Mouse (Mus musculus) brown adipose tissue, adult 24 weeks (tissue): ENCODE measurements around the gene Ccdc102a. TPM values are rescaled to one million over a fixed set of nuclear protein-coding genes. Genes with fewer than 3 reads are reported as not detected.
"Not testable (repeated sequence)": the region's sequence is repeated elsewhere in the genome, so short reads cannot be mapped to it uniquely, and the experiment has no call there.

ENCODE experiments used
- H3K27ac ChIP-seq: fragments of 200-500 bp; replicated peaks from 2 replicates; pipeline ENCODE4 v1.5.1; 2012; ENCODE audit warnings: low read depth, mild to moderate bottlenecking, low read length
- H3K4me1 ChIP-seq: fragments of 200-500 bp; 2 replicates; pipeline ENCODE4 v1.6.1; 2012; ENCODE audit warnings: low read length, mixed read lengths; ENCODE audit not compliant: control insufficient read depth, insufficient read depth, insufficient read length
- H3K4me3 ChIP-seq: fragments of 200-500 bp; 2 replicates; pipeline ENCODE4 v1.5.1; 2012; ENCODE audit warnings: low read depth, mild to moderate bottlenecking, low read length, moderate library complexity; ENCODE audit not compliant: insufficient read depth
- polyA plus RNA-seq: library from polyadenylated mRNA; stranded (reverse); fragments of >200 nt; gene quantifications from 2 replicates; pipeline ENCODE4 v1.2.4, GENCODE M21; 2012; ENCODE audit not compliant: missing spikeins, insufficient read depth, insufficient read length

The Ccdc102a gene
- polyA plus RNA-seq, 1 experiment: 1.2 TPM

DNA sequence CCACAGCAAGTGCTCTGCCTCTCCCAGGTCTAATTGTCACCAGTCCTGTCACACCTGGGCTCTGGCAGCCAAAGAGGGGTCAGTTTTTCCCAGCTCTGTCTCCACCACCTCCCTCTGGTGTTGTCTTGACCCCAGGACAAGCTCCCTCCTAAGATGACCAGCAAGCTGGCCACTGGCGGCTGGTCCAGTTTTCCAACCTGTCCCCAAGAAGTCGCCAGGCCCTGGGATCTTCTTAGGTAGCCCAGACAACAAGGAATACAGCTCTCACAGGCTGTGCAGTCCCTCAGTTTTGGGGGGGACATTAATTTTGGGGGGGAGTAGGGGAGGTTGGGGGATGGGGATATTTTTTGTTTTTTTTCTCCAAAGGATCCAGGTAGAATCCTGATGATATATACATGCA lies 45.3 kb downstream of the Ccdc102a start:
- no peak overlapping the region for H3K4me3 ChIP-seq
- H3K4me1 ChIP-seq: peaks cover 23% of the 10 kb centered on the region
- H3K27ac ChIP-seq: no peak overlapping the region; the same call in 1 of the 2 replicates

DNA sequence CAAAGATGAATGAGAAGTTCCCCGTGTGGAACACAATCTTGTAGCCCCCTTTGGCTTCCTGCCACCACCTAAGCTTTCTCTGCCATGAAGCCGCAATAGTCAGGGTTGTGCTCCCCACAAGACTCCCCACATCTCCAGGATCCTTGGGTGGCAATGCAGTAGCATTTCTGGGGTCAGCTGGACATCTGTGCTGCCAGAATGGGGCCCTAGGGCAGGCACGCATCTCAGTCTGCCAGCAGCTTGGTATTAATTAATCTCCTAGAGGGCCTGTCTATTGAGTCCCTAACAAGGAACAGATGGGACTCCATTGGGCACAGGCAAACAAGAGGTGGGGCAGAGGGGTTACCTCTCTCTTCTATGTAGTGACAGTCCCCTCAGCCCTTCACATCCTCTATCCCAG lies 45.7 kb downstream of the Ccdc102a start:
- peaks cover 23% of the 10 kb centered on the region for H3K4me1 ChIP-seq

DNA sequence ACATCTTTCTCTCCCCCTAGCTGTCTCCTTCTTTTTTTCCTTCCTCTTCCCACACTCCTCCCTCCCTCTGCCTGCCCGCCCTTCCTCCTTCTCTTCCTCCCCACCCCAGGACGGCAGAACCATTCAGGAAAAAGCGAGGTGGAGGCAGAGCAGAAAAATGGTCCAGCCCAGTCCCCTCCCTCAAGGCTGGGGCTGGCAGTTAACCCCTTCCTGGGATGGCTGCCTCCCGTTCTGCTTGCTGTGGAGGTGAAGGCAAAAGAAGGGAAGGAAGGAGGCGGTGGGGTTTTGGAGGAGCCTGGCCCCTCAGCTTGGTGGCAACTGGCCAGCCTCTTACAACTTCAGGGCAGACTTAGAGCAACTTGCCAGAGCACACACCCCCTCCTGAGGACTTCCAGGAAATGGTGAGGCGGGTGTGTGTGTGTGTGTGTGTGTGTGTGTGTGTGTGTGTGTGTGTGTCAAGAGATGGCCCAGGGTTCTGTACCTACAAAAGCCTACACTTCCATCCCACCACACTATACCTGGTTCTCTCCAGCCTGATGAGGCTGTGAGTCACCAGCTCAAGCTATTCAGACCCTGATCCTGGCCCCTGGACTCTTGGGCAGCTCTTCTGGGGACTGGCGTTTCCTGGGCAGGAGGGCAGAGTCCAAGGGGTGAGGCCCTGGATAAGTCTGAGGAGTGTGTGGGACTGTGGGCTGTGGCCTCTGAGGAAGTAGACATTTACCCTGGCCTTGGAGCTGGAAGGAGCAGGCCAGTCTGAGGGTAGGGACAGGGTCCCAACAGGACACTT lies 46.6 kb downstream of the Ccdc102a start:
- Histone ChIP-seq H3K4me1 (peaks cover 18% of the 10 kb centered on the region), H3K4me3 (peak overlapping the region; percentile 53), H3K27ac (peak overlapping the region; percentile 47)

More for the DNA sequence above, 45.7 kb downstream of the Ccdc102a start:
- Histone ChIP-seq H3K4me3 (0 out of 2 replicates have a peak overlapping the region, but pooled peaks have one; percentile 53), H3K27ac (no peak overlapping the region; the same call in 1 of the 2 replicates)

DNA sequence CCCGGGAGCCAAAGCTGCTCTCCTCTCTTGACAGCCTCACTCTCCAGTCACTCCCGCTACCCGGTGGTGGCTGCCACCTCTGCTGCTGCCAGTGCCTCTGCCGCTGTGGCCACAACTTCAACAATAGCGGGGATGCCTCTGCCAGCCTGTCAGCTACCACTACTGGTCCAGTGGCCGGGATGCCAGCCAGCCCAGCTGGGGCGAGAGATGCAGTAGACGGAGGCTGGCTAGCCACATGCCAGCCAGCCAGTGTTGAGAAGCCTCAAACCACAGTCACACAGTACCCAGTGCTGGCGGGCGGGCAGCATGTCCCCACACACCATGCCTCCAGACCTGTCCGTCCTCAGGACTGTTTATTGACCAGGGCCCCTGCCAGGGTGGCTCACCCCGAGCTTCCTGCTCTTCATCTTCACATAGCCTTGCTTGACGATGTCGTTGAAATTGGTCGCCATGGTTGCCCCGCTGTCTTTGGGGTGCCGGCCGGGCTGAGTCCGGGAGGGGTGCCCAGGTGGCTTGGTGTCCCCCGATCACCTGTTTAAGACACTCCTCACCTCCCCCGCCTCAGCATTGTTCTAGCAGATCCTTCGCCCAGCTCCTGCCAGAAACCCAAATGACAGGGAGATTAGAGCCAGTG lies 47.3 kb downstream of the Ccdc102a start:
- Histone ChIP-seq H3K27ac (peak overlapping the region; percentile 39; the same call in 1 of the 2 replicates), H3K4me1 (peaks cover 18% of the 10 kb centered on the region), H3K4me3 (peak overlapping the region; percentile 53)

DNA sequence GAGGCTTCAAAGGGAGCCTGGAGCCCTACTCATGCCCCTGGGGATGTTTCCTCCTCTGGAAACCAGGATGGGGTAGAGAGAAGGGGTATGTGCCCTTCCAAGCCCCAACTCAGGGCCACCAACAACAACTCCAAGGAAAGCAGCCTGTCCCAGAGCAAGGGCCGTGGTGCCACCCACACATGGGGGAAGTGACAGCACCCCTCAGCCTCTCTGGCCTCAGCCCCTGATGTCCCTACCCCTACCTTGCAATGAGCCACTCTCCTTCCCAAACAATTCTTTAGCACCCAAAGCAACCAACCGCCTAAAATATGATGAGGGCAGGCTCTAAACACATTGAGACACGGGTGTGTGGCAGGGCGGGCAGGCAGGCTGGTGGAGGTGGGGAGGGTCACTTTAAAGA lies 47.9 kb downstream of the Ccdc102a start:
- Histone ChIP-seq H3K4me3 (no peak overlapping the region), H3K4me1 (peaks cover 18% of the 10 kb centered on the region), H3K27ac (no peak overlapping the region)

DNA sequence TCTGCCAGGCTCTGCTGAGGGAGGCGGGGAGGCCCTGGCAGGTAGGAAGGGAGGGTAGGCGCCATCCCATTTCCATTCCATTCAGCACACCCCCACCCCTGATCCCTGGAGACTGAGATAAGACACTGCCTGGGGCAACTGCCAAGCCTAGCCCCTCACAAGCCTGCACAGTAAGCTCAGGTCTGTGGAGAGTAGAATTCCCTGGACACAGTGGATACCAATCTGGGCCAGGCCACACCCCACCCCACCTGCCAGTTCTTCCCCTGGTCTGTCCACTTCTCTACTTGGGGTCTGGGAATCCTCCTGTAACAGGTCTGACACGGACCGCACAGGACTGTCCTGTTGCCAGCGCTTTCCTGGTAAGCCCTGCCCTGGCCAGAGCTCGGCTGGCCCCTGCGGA lies 48.8 kb downstream of the Ccdc102a start:
- H3K4me1 ChIP-seq: peaks cover 18% of the 10 kb centered on the region
- no peak overlapping the region for H3K4me3 ChIP-seq
- H3K27ac ChIP-seq: no peak overlapping the region

DNA sequence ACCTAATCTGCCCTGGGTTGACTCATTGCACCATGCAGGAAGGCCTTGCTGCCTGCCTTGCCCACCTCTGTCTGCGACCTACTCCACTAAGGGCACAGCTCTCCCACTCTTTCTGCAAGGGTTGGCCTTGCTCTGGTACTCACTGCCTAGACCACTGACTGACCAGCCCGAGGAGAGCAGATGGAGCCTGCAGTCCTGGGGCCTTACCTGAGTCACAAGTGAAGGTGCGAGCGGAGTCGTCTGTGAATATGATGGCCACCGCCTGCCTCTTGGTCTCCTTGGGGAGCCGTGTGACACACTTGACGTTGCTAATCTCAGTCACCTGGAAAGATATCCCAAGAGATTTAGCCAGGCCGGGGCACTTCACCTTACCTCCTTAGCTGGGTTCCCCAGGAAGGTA lies 51.0 kb downstream of the Ccdc102a start:
- peaks cover 19% of the 10 kb centered on the region for H3K4me1 ChIP-seq
- H3K4me3 ChIP-seq: no peak overlapping the region
- H3K27ac ChIP-seq: no peak overlapping the region

DNA sequence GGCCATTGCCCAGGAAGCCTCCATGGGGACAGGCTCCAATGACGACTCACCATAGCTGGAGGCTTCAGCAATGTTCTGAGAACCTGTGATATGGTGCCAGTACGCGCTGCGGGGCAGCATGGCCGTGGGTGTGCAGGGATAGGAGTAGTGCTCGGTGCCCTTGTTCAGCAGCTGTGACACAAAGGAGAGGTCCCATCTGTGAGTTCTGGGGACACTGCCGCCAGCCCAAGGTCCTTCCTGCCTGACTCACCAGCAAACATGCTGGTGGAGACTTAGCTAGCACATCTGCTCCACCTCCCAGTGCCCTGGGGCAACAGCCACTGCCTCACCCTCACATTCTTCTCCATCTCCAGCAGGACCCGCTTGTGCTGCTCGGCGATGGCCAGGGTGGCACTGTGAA lies 52.6 kb downstream of the Ccdc102a start:
- H3K27ac ChIP-seq: no peak overlapping the region
- H3K4me3 ChIP-seq: no peak overlapping the region
- H3K4me1 ChIP-seq: peaks cover 13% of the 10 kb centered on the region

DNA sequence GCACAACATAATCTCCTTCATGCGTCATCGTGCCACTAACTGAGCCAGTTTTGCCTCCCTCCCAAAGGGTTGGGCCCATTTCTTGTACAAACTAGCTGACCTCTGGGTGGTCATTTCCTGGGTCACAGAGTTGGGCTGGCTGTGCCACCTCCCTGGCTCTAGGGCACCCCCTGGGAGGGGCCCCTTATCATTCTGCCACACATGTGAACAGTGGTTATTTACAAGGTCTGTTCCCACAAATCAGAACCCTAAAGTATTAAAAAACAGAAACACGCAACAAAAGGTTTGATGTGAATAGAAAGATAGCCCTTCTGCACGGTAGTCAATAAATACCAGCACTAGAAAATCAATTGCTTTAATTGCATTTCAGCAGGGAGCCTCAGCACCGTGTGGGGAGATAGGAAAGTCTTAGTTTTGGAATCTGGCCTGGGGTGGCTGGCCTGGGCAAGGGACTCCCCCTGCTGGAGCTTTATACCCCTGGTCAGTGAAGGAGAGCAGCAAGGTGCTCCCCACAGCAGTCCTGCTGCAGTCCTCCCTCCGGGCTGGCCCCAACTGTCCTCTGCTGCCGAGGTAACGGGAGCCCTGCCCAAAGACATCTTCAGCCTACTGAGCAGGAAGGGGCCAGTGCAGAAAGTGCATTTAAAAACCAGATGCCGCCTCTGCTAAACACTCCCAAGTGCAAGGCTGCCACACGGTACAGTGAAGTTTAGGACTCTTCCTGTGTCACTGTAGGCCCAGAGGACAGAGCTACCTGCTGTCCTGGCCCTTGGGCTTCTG lies 53.8 kb downstream of the Ccdc102a start:
- peaks cover 5% of the 10 kb centered on the region for H3K4me1 ChIP-seq
- 0 out of 2 replicates have a peak overlapping the region, but pooled peaks have one; percentile 14 for H3K27ac ChIP-seq
- no peak overlapping the region for H3K4me3 ChIP-seq

DNA sequence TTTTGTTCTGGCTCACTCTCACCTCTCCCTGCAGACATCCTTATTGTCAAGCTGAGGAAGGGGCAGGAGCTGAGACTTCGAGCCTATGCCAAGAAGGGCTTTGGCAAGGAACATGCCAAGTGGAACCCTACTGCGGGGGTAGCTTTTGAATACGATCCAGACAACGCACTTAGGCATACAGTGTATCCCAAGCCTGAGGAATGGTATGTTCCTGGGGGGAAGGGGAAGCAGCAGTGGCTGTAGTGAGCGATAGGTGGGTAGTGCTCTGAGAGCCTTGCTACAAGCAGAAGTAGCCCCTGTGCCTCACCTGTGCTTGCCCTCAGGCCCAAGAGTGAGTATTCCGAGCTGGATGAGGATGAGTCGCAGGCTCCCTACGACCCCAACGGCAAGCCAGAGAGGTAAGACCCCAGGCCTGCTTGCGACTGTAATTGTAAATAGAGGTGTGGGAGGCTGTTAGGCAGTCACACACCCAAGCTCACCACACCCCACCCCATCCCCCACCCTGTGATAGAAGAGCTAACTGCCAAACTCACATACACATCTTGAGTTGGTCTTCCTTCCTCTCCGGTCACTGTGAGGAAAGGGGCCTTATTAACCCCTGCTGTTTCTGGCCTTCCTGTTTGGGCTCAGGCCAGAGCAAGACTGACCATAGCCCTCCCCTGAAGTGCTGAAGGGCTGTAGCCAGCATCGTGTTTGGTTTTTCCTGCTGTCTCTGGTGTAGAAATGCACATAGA lies 55.2 kb downstream of the Ccdc102a start:
- 0 out of 2 replicates have a peak, but pooled peaks cover 2% of the 10 kb centered on the region for H3K4me1 ChIP-seq
- H3K4me3 ChIP-seq: no peak overlapping the region
- peak overlapping the region; percentile 28 for H3K27ac ChIP-seq

DNA sequence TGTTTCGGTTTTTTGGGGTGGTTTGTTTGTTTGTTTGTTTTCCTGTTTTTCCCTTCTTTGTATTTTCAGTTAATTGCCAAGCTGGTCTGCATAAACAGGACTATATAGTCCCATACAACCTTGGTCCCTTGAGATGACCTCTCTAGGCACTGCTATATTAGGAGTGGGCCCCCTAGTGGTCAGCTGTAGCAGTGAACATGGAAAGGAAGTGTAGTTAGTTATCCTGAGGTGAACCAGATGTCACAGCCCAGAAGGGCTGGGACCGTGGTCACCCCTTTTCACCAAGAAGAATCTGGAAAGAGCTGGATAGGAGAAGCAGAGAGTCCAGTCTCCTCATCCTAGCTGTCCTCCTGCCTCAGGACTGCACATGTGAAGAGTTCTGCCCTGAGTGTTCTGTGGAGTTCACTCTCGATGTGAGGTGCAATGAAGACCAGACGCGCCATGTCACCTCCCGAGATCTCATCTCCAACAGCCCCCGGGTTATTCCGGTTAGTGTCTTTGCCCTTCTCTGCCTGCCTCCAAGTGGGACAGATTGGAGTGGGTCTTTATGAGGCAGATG lies 56.5 kb downstream of the Ccdc102a start:
- Histone ChIP-seq H3K27ac (no peak overlapping the region), H3K4me3 (no peak overlapping the region), H3K4me1 (0 out of 2 replicates have a peak, but pooled peaks cover 2% of the 10 kb centered on the region)

DNA sequence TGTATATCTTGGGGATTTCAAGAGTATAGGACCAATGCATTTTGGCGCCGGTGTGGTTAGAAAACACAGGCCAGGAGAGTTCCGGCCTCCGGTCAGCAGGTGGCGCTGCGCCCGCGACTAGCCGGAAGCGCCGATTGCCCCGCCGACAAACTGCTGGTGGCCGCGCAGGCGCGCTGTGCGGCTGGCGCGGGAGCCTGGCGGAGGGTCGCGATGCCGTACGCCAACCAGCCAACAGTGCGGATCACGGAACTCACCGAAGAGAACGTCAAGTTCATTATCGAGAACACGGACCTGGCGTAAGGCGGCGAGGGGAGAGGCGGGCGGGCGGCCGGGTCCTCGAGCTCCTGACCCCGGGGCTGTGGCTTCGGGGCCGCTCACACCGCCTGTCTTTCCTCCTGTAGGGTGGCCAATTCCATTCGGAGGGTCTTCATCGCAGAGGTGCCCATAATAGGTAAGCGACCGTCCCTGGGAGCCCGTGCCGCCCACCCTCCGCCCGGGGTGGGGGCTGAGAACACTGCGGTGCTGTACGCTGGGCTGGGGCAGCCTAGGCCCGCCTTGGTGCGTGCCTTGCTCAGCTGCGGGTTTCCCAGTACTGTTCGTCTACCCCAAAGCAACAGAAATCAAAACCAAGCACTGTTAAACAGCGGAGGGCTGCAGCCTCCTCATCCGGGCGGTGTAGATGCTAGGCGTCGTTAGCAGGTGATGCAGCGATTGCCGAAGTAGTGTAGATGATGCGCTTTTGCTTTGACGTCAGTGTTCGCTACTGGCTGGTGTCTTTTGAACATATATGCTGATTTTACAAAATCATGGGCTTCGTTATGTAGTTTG lies 60.3 kb downstream of the Ccdc102a start, which contains the start of gene Polr2c:
Polr2c (plus strand) TSS at position 105 of the 828 bp plus-strand sequence.
- Histone ChIP-seq H3K27ac (peak within 1 kb of the TSS; percentile 61), H3K4me3 (peak within 1 kb of the TSS; percentile 85)

DNA sequence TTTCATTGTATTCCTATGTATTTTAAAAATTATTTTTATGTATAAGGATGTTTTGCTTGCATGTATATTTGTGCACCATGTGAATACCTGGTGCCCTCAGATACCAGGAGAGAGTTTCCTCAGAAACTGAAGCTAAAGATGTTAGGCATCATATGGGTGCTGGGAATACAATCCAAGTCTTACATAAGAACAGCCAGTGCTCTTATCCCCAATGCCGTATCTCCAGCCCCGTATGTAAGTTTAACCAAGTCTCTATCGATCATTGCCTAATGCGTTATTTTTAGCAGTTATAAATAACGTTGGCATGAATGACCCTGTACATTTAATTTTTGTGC lies 60.9 kb downstream of the Ccdc102a start:
- H3K27ac ChIP-seq: no peak overlapping the region

More for the DNA sequence above, 60.3 kb downstream of the Ccdc102a start, which contains the start of gene Polr2c:
- 0 out of 2 replicates have a peak, but pooled peaks cover under 1% of the 10 kb centered on the region for H3K4me1 ChIP-seq

DNA sequence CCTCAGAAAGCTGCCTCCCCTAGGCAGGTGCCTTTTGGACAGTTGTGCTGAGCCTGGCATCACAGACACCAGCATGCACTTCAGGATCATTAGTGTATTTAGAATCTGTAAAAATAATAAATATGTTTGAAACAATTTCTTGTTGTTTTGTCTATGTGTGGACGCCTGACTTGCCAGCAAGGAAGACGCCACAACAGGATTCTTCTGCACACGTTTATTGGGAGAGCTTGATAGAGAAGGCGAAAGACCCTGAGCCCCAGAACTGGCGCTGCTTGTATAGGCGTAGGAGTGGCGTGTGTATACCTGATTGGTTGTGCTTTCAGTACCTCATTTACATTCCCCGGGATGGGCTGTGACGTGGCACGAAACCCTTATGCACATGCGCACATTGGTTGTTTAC lies 63.1 kb downstream of the Ccdc102a start:
- H3K4me1 ChIP-seq, H3K4me3 ChIP-seq, H3K27ac ChIP-seq: not testable (repeated sequence)

More for the DNA sequence above, 60.9 kb downstream of the Ccdc102a start:
- H3K4me1 ChIP-seq: no peaks in the 10 kb centered on the region
- H3K4me3 ChIP-seq: no peak overlapping the region
